Mouse (Mus musculus) heart, postnatal 0 days (tissue): ENCODE measurements around the gene Ly86.

Experiments used
- CTCF ChIP-seq: IDR thresholded peaks from 2 replicates; pipeline ENCODE4 v1.5.1; 2016; ENCODE audit warnings: antibody characterized with exemption, control low read depth, low read depth
- EP300 ChIP-seq: IDR thresholded peaks from 2 replicates; pipeline ENCODE4 v1.6.1; 2016; ENCODE audit warnings: antibody characterized with exemption, low read depth

- TF ChIP-seq CTCF (no peak), EP300 (no peak)
Observed at GRCm38 (mm10) chr13:37431707-37432106, 86.7 kb downstream of the Ly86 start.
